Mouse (Mus musculus): Measurements from ENCODE around the gene Slc17a2.

Gene Slc17a2

GRCm38 (mm10) chr13:23799405-23799804 is 7.4 kb upstream of the Slc17a2 start:
- DNase-seq, result no peak

- no peak for DNase-seq
Observed at GRCm38 (mm10) chr13:23804532-23804931, 2.3 kb upstream of the Slc17a2 start.

- DNase-seq, result no peak
Observed at GRCm38 (mm10) chr13:23816148-23816547, 9.4 kb downstream of the Slc17a2 start.

GRCm38 (mm10) chr13:23820179-23820940 is 13.6 kb downstream of the Slc17a2 start:
- DNase-seq, result no peak

- DNase-seq, result no peak
Observed at GRCm38 (mm10) chr13:23822213-23822612, 15.4 kb downstream of the Slc17a2 start.

GRCm38 (mm10) chr13:23826606-23827005 is 19.8 kb downstream of the Slc17a2 start:
- DNase-seq, result no peak

GRCm38 (mm10) chr13:23833053-23833452 is 26.3 kb downstream of the Slc17a2 start:
- peak; percentile 39 for DNase-seq

GRCm38 (mm10) chr13:23834836-23835235 is 28.0 kb downstream of the Slc17a2 start:
- no peak for DNase-seq

GRCm38 (mm10) chr13:23836630-23837029 is 29.8 kb downstream of the Slc17a2 start:
- no peak for DNase-seq

- DNase-seq, result no peak
Observed at GRCm38 (mm10) chr13:23839308-23839707, 32.5 kb downstream of the Slc17a2 start, which contains the start of gene Slc17a3. Slc17a3 (plus strand) TSS chr13:23839434.

GRCm38 (mm10) chr13:23845851-23846250 is 39.1 kb downstream of the Slc17a2 start:
- DNase-seq, result no peak

GRCm38 (mm10) chr13:23849299-23849698 is 42.5 kb downstream of the Slc17a2 start:
- DNase-seq, result no peak

GRCm38 (mm10) chr13:23856401-23856800 is 49.6 kb downstream of the Slc17a2 start:
- DNase-seq, result no peak

GRCm38 (mm10) chr13:23861815-23862214 is 55.0 kb downstream of the Slc17a2 start:
- DNase-seq, result no peak

GRCm38 (mm10) chr13:23864711-23865110 is 57.9 kb downstream of the Slc17a2 start:
- DNase-seq, result peak; percentile 20

GRCm38 (mm10) chr13:23866086-23866710 is 59.4 kb downstream of the Slc17a2 start:
- DNase-seq, result peak; percentile 2

GRCm38 (mm10) chr13:23867000-23867399 is 60.2 kb downstream of the Slc17a2 start:
- no peak for DNase-seq

GRCm38 (mm10) chr13:23867405-23867804 is 60.6 kb downstream of the Slc17a2 start, which contains the start of gene Slc17a1:
Slc17a1 (plus strand) TSS chr13:23867750.
- no peak for DNase-seq

GRCm38 (mm10) chr13:23868790-23869533 is 62.2 kb downstream of the Slc17a2 start:
- no peak for DNase-seq

GRCm38 (mm10) chr13:23869996-23870395 is 63.2 kb downstream of the Slc17a2 start:
- DNase-seq, result no peak

- no peak for DNase-seq
Observed at GRCm38 (mm10) chr13:23873141-23873540, 66.3 kb downstream of the Slc17a2 start.

Measured in lung, postnatal 14 days (tissue).